Mouse (Mus musculus) lung, adult 2 months (tissue): ENCODE data around the gene Ap2a1. TPM values are rescaled to one million over a fixed set of nuclear protein-coding genes. Genes with fewer than 3 reads are reported as not detected.

Experiments
- DNase-seq: peaks from one replicate; pipeline ENCODE4 v3.0.0; 2022
- H3K4me1 ChIP-seq: fragments of 200-500 bp; 2 replicates; pipeline ENCODE4 v1.6.1; 2011; ENCODE audit warnings: low read length; ENCODE audit not compliant: control insufficient read depth, insufficient read depth
- H3K4me3 ChIP-seq: fragments of 200-500 bp; replicated peaks from 2 replicates; pipeline ENCODE3; 2011; ENCODE audit warnings: low read depth, mild to moderate bottlenecking, control low read depth, low read length; ENCODE audit errors: extremely low read depth
- CTCF ChIP-seq: fragments of 200-500 bp; IDR thresholded peaks from 2 replicates; pipeline ENCODE4 v1.5.1; 2011; ENCODE audit warnings: mild to moderate bottlenecking, low read length, control low read depth; ENCODE audit not compliant: insufficient read depth
- POLR2A ChIP-seq: fragments of 200-500 bp; IDR thresholded peaks from 2 replicates; pipeline ENCODE4 v1.6.1; 2011; ENCODE audit warnings: low read depth, mild to moderate bottlenecking, control low read depth, low read length, borderline replicate concordance; ENCODE audit errors: extremely low read depth
- WGBS: fragments of 180-500 bp; shearing (Covaris S2); methylation state at CpG from one replicate; pipeline ENCODE4 v1.1.7; 2018; 5-methylcytosine and 5-hydroxymethylcytosine counted together
- polyA plus RNA-seq: library from polyadenylated mRNA; depleted of rRNA; stranded (reverse); fragments of >200 nt; gene quantifications from 2 replicates; pipeline ENCODE4 v1.2.3, GENCODE M21; 2012; rRNA removed

The Ap2a1 gene
- polyA plus RNA-seq, 1 experiment = 101 TPM

DNA sequence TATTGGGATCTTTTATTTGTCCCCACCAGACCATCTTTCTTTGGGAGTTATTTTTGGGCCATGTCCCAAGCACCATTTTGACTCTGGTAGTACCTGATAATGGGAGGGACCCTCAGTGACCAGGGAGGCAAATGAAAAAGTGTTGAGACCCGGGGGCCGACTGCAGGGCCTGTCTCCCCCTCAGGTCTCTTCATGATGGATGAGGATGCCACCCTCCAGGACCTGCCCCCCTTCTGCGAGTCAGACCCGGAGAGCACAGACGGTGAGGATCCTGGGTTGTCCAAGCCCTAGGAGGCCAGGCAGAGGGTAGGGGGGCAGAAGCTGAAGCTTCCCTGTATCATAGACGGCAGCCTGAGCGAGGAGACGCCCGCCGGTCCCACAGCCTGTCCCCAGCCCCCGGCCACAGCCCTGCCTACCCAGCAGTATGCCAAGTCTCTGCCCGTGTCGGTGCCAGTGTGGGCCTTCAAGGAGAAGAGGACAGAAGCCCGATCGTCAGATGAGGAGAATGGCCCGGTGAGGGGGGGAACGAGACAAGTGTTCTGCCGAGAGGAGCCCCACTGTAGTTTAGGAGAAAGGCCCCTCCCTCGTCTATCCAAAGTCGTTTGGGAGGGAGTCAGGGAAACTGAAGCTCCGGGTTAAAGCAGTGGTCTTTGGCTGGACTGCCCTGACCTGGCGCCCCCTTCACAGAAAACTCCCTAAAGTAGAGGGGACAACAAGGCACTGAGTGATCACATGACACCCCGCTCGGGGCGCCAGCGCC, 75.5 kb downstream of the Ap2a1 start:
- no peak for TF ChIP-seq CTCF
- no peak for TF ChIP-seq POLR2A
- no peak for DNase-seq
- 14% methylated on average over 26 of the region's 26 CpGs for WGBS
- Histone ChIP-seq H3K4me3 (peak overlapping the region; percentile 84), H3K4me1 (peaks cover 15% of the 10 kb centered on the region)

DNA sequence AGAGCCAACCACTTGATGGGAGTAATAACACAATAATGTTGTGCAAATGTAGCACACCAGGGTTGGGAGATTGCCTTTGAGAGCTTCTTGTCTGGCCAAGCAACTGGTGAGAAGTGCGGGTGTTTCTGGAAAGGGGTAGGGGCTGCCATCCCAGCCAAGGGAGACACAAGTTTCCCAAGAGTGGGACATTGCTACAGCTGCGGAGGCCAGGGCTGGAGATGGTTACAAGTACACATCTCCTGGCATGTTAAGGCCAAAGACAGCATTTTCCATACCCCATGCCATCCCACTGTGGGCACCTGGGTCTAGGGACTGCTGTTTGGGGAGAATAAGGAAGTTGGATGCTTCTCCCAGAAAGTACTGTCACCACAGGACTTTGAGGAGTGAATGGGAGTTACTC, 76.2 kb downstream of the Ap2a1 start:
- Histone ChIP-seq H3K4me3 (no peak overlapping the region), H3K4me1 (peaks cover 14% of the 10 kb centered on the region)
- whole genome bisulfite sequencing = 87% methylated on average over 2 of the region's 2 CpGs
- no peak for TF ChIP-seq CTCF
- no peak for DNase-seq

DNA sequence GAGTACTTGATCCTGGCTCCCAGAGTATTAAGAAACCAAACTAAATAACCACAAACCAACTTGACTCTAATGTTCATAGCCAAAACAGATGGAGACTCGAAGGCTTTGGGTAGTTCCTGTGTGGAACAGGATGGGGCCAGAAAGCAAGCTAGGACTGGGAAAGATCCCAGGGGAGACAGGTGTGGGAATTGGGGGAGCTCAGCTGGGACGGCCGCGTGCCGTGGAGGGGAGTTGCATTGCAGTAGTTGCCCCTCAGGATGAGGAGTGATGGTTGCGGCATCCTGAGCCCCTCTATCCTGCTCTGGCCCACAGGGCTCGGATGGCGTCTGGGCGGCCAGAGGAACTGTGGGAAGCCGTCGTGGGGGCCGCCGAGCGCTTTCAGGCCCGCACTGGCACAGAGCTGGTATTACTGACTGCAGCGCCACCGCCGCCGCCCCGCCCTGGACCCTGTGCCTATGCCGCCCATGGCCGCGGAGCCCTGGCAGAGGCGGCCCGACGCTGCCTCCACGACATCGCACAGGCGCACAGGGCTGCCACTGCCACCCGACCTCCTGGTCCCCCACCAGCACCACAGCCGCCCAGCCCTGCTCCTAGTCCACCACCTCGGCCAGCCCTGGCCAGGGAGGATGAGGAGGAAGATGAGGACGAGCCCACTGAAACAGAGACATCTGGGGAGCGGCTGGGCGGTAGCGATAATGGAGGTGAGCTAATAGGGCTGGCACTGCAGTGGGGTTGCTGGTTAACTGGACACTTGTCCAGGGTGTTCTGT, 76.9 kb downstream of the Ap2a1 start:
- no peak for DNase-seq
- TF ChIP-seq POLR2A (no peak), CTCF (no peak)
- no peak overlapping the region for H3K4me3 ChIP-seq
- peaks cover 15% of the 10 kb centered on the region for H3K4me1 ChIP-seq
- 89% methylated on average over 36 of the region's 36 CpGs for WGBS

DNA sequence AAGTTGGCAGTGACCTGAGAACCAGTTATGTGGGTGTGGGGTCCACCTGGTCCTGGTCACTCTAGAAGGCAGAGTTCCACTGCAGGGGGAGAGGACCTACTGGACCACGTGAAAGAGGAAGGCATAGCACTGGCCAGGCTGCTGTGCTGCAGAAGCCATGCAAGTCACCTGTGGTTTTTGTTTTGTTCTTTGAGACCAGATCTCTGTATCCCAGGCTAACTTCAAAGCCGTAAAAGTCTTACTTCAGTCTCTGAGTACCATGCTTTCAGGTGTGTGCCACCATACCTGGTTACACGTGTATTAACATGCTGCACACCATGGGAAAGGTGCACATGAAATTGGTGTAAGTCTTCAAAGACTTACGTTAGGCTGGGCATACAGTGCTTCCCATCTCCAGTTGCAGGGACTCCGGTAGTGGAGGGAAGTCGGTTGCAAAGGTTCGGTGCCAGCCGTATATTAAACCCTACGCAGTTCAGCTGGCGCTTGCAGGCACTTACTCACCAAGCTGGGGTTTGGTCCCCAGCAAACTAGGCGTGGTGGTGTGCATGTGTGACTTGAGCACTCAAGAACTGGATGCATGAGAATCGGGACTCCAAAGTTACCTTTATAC, 77.6 kb downstream of the Ap2a1 start:
- no peak for DNase-seq
- Histone ChIP-seq H3K4me1 (peaks cover 15% of the 10 kb centered on the region), H3K4me3 (no peak overlapping the region)
- TF ChIP-seq CTCF = no peak
- no peak for TF ChIP-seq POLR2A
- whole genome bisulfite sequencing = 92% methylated on average over 12 of the region's 12 CpGs

DNA sequence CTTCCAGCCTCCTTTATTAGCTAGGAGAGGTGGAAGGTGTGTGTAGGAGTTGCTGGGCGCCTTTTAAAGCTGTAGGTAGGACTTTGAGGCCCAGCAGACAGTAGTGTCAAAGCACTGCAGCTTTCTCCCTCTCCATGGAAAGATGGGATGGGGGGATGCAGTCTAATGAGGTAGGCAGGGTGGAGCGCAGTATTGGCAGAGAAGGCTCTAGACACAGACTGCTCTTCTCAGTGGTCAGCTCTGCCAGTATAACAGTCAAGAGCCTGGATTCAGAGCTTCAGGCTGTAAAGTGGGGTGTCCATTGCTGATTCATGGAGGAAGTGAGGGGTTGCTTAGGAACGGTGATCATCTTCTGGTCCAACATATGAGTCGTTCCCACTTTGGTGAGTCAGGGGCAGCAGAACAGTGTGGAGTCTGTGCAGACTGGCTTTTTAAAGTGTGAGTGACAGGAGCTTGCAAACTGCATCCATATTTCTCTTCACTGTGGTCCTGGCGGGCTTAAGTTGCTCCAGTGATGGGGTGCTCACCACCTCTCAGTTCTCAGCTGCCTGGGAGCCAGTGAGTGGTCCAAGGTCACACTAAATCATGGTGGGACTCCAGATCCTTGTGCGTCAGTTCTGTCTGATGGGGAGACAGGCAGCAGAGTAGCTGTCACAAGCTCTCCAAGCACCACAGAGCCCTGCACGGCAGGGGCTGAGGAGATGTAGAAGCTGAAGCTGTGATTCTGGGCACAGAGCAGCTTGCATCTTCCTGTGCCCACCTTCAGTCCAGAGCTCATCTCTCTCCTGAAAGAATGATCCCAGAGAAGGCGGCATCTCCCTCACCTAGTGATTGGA, 78.3 kb downstream of the Ap2a1 start:
- no peak for TF ChIP-seq POLR2A
- no peak for TF ChIP-seq CTCF
- Histone ChIP-seq H3K4me3 (no peak overlapping the region), H3K4me1 (peaks cover 15% of the 10 kb centered on the region)
- no peak for DNase-seq
- 64% methylated on average over 8 of the region's 8 CpGs for WGBS

Other genes with a start within 250 kb of the Ap2a1 start
- not detected in 2 replicates for gene Izumo2, start 220.8 kb downstream of the Ap2a1 start, polyA plus RNA-seq
- gene Vrk3, start 181.1 kb downstream of the Ap2a1 start, polyA plus RNA-seq = 42.0 and 51.9 TPM in 2 replicates
- 0.15 and 0.18 TPM in 2 replicates for gene Zfp473, start 178.4 kb downstream of the Ap2a1 start, polyA plus RNA-seq
- gene Nup62, start 113.4 kb downstream of the Ap2a1 start, polyA plus RNA-seq = 42.9 and 44.1 TPM in 2 replicates
- 6.5 and 7.6 TPM in 2 replicates for gene Il4i1, start 113.1 kb downstream of the Ap2a1 start, polyA plus RNA-seq
- gene Atf5, start 112.8 kb downstream of the Ap2a1 start, polyA plus RNA-seq = 191 and 231 TPM in 2 replicates
- gene Akt1s1, start 80.5 kb downstream of the Ap2a1 start, polyA plus RNA-seq = 96.6 and 130 TPM in 2 replicates
- gene Tbc1d17, start 80.4 kb downstream of the Ap2a1 start, polyA plus RNA-seq = 95.7 and 114 TPM in 2 replicates
- 57.2 and 62.0 TPM in 2 replicates for gene Pnkp, start 72.4 kb downstream of the Ap2a1 start, polyA plus RNA-seq
- gene Ptov1, start 59.7 kb downstream of the Ap2a1 start, polyA plus RNA-seq = 274 and 280 TPM in 2 replicates
- 133 and 233 TPM in 2 replicates for gene Med25, start 36.8 kb downstream of the Ap2a1 start, polyA plus RNA-seq
- 77.8 and 82.1 TPM in 2 replicates for gene Fuz, start 33.4 kb downstream of the Ap2a1 start, polyA plus RNA-seq
- 0.16 TPM in 1 of 2 replicates, not detected in the other for gene Tsks, start 13.7 kb upstream of the Ap2a1 start, polyA plus RNA-seq
- gene Cpt1c, start 45.4 kb upstream of the Ap2a1 start, polyA plus RNA-seq = 20.7 and 21.0 TPM in 2 replicates
- gene Prmt1, start 57.1 kb upstream of the Ap2a1 start, polyA plus RNA-seq = 71.0 and 97.7 TPM in 2 replicates
- 125 and 130 TPM in 2 replicates for gene Irf3, start 68.2 kb upstream of the Ap2a1 start, polyA plus RNA-seq
- gene Bcl2l12, start 69.2 kb upstream of the Ap2a1 start, polyA plus RNA-seq = 37.1 and 38.3 TPM in 2 replicates
- 76.2 and 76.8 TPM in 2 replicates for gene Scaf1, start 86.9 kb upstream of the Ap2a1 start, polyA plus RNA-seq
- 233 and 237 TPM in 2 replicates for gene Rras, start 88.5 kb upstream of the Ap2a1 start, polyA plus RNA-seq
- 11.1 and 15.9 TPM in 2 replicates for gene Prr12, start 123.4 kb upstream of the Ap2a1 start, polyA plus RNA-seq
- 86.5 and 102 TPM in 2 replicates for gene Nosip, start 132.9 kb upstream of the Ap2a1 start, polyA plus RNA-seq
- gene Prrg2, start 133.2 kb upstream of the Ap2a1 start, polyA plus RNA-seq = 82.5 and 90.6 TPM in 2 replicates
- 172 and 174 TPM in 2 replicates for gene Rcn3, start 162.7 kb upstream of the Ap2a1 start, polyA plus RNA-seq
- gene Fcgrt, start 174.4 kb upstream of the Ap2a1 start, polyA plus RNA-seq = 112 and 120 TPM in 2 replicates
- 125 and 221 TPM in 2 replicates for gene Rps11, start 194.9 kb upstream of the Ap2a1 start, polyA plus RNA-seq
- 1,255 and 1,630 TPM in 2 replicates for gene Rpl13a, start 199.3 kb upstream of the Ap2a1 start, polyA plus RNA-seq
- gene Gm45713, start 206.7 kb upstream of the Ap2a1 start, polyA plus RNA-seq = 3.1 TPM in 2 replicates
- 151 and 195 TPM in 2 replicates for gene Flt3l, start 206.9 kb upstream of the Ap2a1 start, polyA plus RNA-seq
- gene Pih1d1, start 224.8 kb upstream of the Ap2a1 start, polyA plus RNA-seq = 46.9 and 50.1 TPM in 2 replicates
- 48.6 and 58.5 TPM in 2 replicates for gene Aldh16a1, start 225.1 kb upstream of the Ap2a1 start, polyA plus RNA-seq
- 2.4 and 2.7 TPM in 2 replicates for gene Slc17a7, start 234.5 kb upstream of the Ap2a1 start, polyA plus RNA-seq